Mouse (Mus musculus) frontal cortex, postnatal 14 days (tissue): ENCODE results near the gene Ino80.
A peak's percentile ranks its signal among the peaks of the same experiment; 100 is the strongest.

Experiments
- DNase-seq, 2 experiments: peaks; one replicate each; pipeline ENCODE4 v3.0.0; 2022; ENCODE audit warnings: low spot score in 2 of 2

The Ino80 gene

GRCm38 (mm10) chr2:119355089-119355488 is 122.4 kb downstream of the Ino80 start:
- no peak for DNase-seq

- no peak for DNase-seq
Measured at GRCm38 (mm10) chr2:119353707-119354106, 123.8 kb downstream of the Ino80 start.

DNA sequence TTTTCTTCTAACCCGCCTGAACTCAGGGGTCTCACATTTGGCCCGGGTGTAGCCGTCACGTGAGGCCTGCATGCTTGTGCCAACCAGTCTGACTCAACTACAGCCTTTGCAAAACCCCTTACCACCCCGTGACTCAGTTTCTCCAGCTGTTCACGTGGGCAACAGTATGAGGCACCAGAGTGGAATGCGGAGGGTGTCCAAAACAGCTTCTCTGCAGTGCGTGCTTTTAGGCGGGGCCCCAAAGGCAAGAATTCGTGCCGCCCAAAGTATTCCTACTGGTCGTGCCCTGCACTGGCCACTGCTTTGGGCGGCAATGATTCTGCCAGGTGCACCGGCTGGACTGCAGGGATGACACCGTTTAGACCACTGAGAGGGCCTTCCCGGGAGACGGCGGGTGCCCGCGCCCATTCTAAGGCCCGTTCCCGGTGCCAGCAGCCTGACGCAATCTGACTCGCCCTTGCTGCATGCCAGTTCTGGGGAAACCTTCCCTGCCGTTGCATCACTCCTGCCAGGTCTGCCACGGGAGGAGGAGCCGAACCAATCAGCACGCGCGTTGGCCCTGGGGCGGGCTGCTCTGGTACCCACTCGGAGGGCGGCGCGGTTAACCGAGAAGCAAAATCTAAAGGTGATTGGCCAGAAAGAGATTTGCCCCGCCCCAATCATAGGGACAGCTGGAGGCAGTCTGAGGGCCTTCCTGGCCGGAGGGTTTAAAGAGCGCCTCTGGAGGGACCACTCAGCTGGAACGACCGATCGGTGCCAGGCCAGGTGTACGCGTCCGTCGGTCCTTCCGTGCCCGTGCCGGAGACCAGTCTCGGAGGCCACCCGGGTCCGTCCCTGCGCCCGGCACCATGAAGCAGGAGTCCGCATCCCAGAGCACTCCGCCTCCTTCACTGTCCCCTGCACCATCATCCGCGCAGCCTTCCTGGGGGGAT is 126.7 kb downstream of the Ino80 start, which contains the start of gene Chac1:
TSS of gene Chac1 (plus strand) at position 675 of the 932 bp plus-strand sequence.
- DNase-seq, result peak; percentile 92 to 95

GRCm38 (mm10) chr2:119344537-119345138 is 132.8 kb downstream of the Ino80 start:
- no peak for DNase-seq

DNA sequence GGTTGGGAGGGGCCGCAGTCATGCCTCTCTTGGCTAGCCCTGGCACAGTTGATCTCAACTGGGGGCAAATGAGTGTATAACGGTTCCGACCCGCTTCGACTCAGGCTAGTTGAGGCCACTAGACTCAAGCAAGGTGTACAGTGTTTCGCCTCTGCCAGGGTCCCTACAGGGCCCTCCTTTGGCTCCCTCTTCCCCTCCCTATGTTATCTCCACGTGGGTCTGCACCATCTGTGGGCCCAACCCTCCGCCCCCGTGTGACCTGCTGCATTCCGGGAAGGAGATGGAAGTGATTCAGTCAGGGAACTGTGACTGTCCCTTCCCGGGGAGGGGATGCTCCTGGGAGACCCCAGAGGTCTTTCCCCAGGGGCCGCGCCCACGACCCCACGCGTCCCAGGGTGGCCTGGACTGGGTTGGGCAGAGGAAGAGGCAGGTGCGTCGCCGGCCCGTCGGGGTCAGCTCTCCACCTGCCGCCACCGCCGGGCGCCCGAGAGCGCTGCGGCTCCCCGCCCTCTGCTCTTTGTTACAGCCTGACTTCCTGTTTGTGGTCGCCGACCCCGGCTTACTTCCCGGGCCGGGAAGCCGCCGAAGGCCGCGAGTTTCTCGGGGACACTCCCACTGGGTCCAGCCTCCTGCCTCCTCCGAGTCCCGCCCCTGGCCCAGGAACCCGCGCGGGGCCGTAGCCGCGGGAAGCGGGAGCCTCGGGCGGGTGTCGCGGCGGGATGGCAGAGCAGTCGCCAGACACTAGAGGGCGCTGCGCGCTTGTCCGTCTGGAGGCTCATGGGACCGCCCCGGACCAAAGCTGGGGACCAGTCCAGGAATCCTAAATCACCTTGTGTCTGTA is 139.8 kb downstream of the Ino80 start:
- DNase-seq, result peak; percentile 53 to 73

- DNase-seq, result no peak
Measured at GRCm38 (mm10) chr2:119336470-119336869, 141.0 kb downstream of the Ino80 start.

GRCm38 (mm10) chr2:119336002-119336401 is 141.5 kb downstream of the Ino80 start:
- no peak for DNase-seq

DNA sequence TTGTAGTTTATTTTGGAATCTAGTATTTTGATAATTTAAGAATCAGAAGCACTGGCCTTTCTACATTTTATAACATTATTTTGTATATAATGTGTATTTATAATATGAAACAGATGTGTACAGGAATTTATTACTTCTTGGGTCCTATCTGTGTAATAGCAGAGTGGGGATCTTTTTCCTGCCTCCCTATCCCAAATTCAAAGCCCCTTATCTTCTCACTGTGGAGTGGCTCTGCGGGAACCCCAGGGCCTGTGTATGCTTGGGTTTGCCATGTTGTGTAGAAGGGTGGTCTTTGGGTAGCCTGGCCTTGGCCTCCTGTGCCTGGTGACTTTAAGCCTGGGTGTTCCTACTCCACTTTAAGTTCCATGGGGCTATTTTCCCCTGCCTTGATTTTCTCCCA is 142.0 kb downstream of the Ino80 start:
- DNase-seq, result no peak

- no peak for DNase-seq
Measured at GRCm38 (mm10) chr2:119334964-119335525, 142.4 kb downstream of the Ino80 start.

- no peak for DNase-seq
Measured at GRCm38 (mm10) chr2:119334135-119334534, 143.4 kb downstream of the Ino80 start.

GRCm38 (mm10) chr2:119332177-119332661 is 145.3 kb downstream of the Ino80 start:
- no peak for DNase-seq

GRCm38 (mm10) chr2:119330795-119331194 is 146.7 kb downstream of the Ino80 start:
- no peak for DNase-seq

- no peak for DNase-seq
Measured at GRCm38 (mm10) chr2:119329123-119329817, 148.2 kb downstream of the Ino80 start.

DNA sequence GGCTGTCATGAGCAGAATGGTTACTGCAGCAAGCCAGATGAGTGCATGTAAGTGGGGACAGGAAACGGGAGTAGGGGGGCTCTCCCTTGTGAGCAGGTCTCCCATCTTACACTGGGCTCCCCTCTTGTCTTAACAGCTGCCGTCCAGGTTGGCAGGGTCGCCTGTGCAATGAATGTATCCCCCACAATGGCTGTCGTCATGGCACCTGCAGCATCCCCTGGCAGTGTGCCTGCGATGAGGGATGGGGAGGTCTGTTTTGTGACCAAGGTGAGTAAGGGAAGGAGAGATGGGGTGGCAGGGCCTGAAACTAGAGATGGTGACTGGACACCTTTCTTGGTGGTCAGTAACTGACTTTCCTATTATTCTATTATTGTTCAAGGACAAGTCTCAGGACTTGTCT is 148.9 kb downstream of the Ino80 start:
- DNase-seq, result no peak

- DNase-seq, result no peak
Measured at GRCm38 (mm10) chr2:119327942-119328526, 149.5 kb downstream of the Ino80 start.

- DNase-seq, result no peak
Measured at GRCm38 (mm10) chr2:119327102-119327480, 150.4 kb downstream of the Ino80 start.

DNA sequence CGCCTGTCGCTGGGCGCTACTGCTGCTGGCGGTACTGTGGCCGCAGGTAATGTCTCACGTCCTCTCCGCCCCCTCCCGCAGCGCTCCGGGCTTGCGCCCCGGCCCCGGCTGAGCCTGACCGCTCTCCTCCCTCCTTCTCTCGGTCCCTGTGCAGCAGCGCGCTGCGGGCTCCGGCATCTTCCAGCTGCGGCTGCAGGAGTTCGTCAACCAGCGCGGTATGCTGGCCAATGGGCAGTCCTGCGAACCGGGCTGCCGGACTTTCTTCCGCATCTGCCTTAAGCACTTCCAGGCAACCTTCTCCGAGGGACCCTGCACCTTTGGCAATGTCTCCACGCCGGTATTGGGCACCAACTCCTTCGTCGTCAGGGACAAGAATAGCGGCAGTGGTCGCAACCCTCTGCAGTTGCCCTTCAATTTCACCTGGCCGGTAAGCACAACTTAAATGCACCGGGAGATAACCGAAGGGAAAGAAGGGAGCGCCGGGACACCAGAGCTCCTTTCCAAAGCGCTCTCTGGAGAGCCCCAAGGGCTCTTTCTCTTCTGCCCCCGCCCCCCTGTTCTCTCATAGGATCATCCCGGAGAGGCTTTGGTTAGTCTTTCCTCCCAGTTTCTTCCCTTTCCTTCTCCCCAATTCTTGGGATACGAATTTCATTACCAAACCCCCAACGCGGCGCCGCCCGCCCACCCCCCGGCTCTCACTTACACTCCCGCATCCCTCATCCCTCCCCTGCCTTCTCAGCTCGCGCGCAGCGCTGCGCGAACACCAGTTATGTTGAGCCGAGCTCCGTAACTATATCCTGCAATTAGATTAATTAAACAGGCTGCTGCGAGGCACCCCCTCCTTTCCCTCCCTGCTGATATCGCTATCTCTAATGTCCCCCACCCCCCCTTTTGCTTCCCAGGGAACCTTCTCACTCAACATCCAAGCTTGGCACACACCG is 151.1 kb downstream of the Ino80 start:
- DNase-seq, result no peak

DNA sequence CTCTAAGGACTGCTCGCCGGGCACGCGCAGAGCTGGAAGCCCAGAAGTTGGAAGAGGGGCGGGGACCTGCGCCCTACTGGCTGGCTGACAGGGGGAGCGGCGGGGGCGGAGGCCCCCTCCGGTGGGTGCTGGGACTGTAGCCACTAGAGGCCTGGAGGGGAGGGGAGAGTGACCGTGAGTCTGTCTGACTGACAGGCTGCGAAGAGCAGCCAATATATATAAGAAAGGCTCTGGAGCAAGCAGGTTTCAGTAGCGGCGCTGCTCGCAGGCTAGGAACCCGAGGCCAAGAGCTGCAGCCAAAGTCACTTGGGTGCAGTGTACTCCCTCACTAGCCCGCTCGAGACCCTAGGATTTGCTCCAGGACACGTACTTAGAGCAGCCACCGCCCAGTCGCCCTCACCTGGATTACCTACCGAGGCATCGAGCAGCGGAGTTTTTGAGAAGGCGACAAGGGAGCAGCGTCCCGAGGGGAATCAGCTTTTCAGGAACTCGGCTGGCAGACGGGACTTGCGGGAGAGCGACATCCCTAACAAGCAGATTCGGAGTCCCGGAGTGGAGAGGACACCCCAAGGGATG is 151.8 kb downstream of the Ino80 start, which contains the start of gene Dll4:
TSS of gene Dll4 (plus strand) at position 217 of the 576 bp plus-strand sequence.
- no peak for DNase-seq
